Mouse (Mus musculus): ENCODE results near the gene Rptor. TPM values are rescaled to one million over a fixed set of nuclear protein-coding genes. Genes with fewer than 3 reads are reported as not detected.
A peak's percentile ranks its signal among the peaks of the same experiment; 100 is the strongest.

The Rptor gene
- polyA plus RNA-seq, 1 experiment from 2014 or later: 11.6 TPM

- ATAC-seq (ENCODE audit: low read depth): no peak
- Histone ChIP-seq H3K36me3 (ENCODE audit: control insufficient read depth, insufficient read depth, low read length) (no peaks in the 10 kb centered on the region), H3K4me3 (ENCODE audit: low read depth, low read length) (no peak overlapping the region), H3K27ac (replicated peaks; ENCODE audit: low read depth, low read length) (no peak overlapping the region), H3K27me3 (replicated peaks; ENCODE audit: control insufficient read depth, insufficient read depth, low read length) (no peaks in the 10 kb centered on the region), H3K9ac (ENCODE audit: low read depth, low read length) (no peak overlapping the region), H3K4me1 (ENCODE audit: control insufficient read depth, insufficient read depth, low read length) (peaks cover 15% of the 10 kb centered on the region; the same call in 1 of the 2 replicates), H3K9me3 (ENCODE audit: control insufficient read depth, low read length) (no peaks in the 10 kb centered on the region), H3K4me2 (ENCODE audit: low read depth, low read length) (no peak overlapping the region)
- 74% methylated on average over 2 of the region's 2 CpGs for WGBS
- DNase-seq (ENCODE audit: low spot score): no peak
Measured at GRCm38 (mm10) chr11:119680735-119681134, 78.0 kb downstream of the Rptor start.

GRCm38 (mm10) chr11:119682285-119682684, 79.6 kb downstream of the Rptor start:
- no peak overlapping the region for H3K27ac ChIP-seq (replicated peaks; ENCODE audit: low read depth, low read length)
- no peak for ATAC-seq (ENCODE audit: low read depth)
- H3K36me3 ChIP-seq (ENCODE audit: control insufficient read depth, insufficient read depth, low read length): no peaks in the 10 kb centered on the region
- DNase-seq (ENCODE audit: low spot score): no peak
- H3K9ac ChIP-seq (ENCODE audit: low read depth, low read length): no peak overlapping the region
- H3K4me2 ChIP-seq (ENCODE audit: low read depth, low read length): no peak overlapping the region
- peaks cover 22% of the 10 kb centered on the region; the same call in 1 of the 2 replicates for H3K4me1 ChIP-seq (ENCODE audit: control insufficient read depth, insufficient read depth, low read length)
- 78% methylated on average over 2 of the region's 2 CpGs for WGBS
- H3K4me3 ChIP-seq (ENCODE audit: low read depth, low read length): no peak overlapping the region
- no peaks in the 10 kb centered on the region for H3K27me3 ChIP-seq (replicated peaks; ENCODE audit: control insufficient read depth, insufficient read depth, low read length)
- no peaks in the 10 kb centered on the region for H3K9me3 ChIP-seq (ENCODE audit: control insufficient read depth, low read length)

- H3K27me3 ChIP-seq (replicated peaks; ENCODE audit: control insufficient read depth, insufficient read depth, low read length): no peaks in the 10 kb centered on the region
- WGBS: 55% methylated on average over 2 of the region's 2 CpGs
- DNase-seq (ENCODE audit: low spot score) (no peak), ATAC-seq (ENCODE audit: low read depth) (no peak)
- no peak overlapping the region for H3K4me2 ChIP-seq (ENCODE audit: low read depth, low read length)
- no peak overlapping the region for H3K4me3 ChIP-seq (ENCODE audit: low read depth, low read length)
- H3K9me3 ChIP-seq (ENCODE audit: control insufficient read depth, low read length): no peaks in the 10 kb centered on the region
- H3K36me3 ChIP-seq (ENCODE audit: control insufficient read depth, insufficient read depth, low read length): no peaks in the 10 kb centered on the region
- no peak overlapping the region for H3K9ac ChIP-seq (ENCODE audit: low read depth, low read length)
- peaks cover 22% of the 10 kb centered on the region; the same call in 1 of the 2 replicates for H3K4me1 ChIP-seq (ENCODE audit: control insufficient read depth, insufficient read depth, low read length)
- no peak overlapping the region for H3K27ac ChIP-seq (replicated peaks; ENCODE audit: low read depth, low read length)
Measured at GRCm38 (mm10) chr11:119683796-119684195, 81.1 kb downstream of the Rptor start.

GRCm38 (mm10) chr11:119685477-119685876, 82.8 kb downstream of the Rptor start:
- Histone ChIP-seq H3K36me3 (ENCODE audit: control insufficient read depth, insufficient read depth, low read length) (no peaks in the 10 kb centered on the region), H3K9me3 (ENCODE audit: control insufficient read depth, low read length) (no peaks in the 10 kb centered on the region), H3K27ac (replicated peaks; ENCODE audit: low read depth, low read length) (no peak overlapping the region; the same call in 1 of the 2 replicates), H3K4me1 (ENCODE audit: control insufficient read depth, insufficient read depth, low read length) (peaks cover 22% of the 10 kb centered on the region; the same call in 1 of the 2 replicates), H3K27me3 (replicated peaks; ENCODE audit: control insufficient read depth, insufficient read depth, low read length) (no peaks in the 10 kb centered on the region), H3K9ac (ENCODE audit: low read depth, low read length) (no peak overlapping the region), H3K4me2 (ENCODE audit: low read depth, low read length) (no peak overlapping the region), H3K4me3 (ENCODE audit: low read depth, low read length) (no peak overlapping the region)
- DNase-seq (ENCODE audit: low spot score) (peak; percentile 84), ATAC-seq (ENCODE audit: low read depth) (0 out of 2 replicates have a peak, but pooled peaks have one; percentile 32)
- WGBS: 35% methylated on average over 5 of the region's 5 CpGs

GRCm38 (mm10) chr11:119685910-119686659, 83.4 kb downstream of the Rptor start:
- no peaks in the 10 kb centered on the region for H3K9me3 ChIP-seq (ENCODE audit: control insufficient read depth, low read length)
- no peak overlapping the region; the same call in 1 of the 2 replicates for H3K27ac ChIP-seq (replicated peaks; ENCODE audit: low read depth, low read length)
- 71% methylated on average over 2 of the region's 2 CpGs for WGBS
- H3K4me1 ChIP-seq (ENCODE audit: control insufficient read depth, insufficient read depth, low read length): peaks cover 25% of the 10 kb centered on the region; the same call in 1 of the 2 replicates
- H3K27me3 ChIP-seq (replicated peaks; ENCODE audit: control insufficient read depth, insufficient read depth, low read length): no peaks in the 10 kb centered on the region
- no peak overlapping the region for H3K4me3 ChIP-seq (ENCODE audit: low read depth, low read length)
- no peak overlapping the region for H3K4me2 ChIP-seq (ENCODE audit: low read depth, low read length)
- ATAC-seq (ENCODE audit: low read depth) (no peak), DNase-seq (ENCODE audit: low spot score) (no peak)
- H3K36me3 ChIP-seq (ENCODE audit: control insufficient read depth, insufficient read depth, low read length): no peaks in the 10 kb centered on the region
- no peak overlapping the region for H3K9ac ChIP-seq (ENCODE audit: low read depth, low read length)

- ATAC-seq (ENCODE audit: low read depth) (no peak), DNase-seq (ENCODE audit: low spot score) (no peak)
- H3K27ac ChIP-seq (replicated peaks; ENCODE audit: low read depth, low read length): no peak overlapping the region
- H3K9ac ChIP-seq (ENCODE audit: low read depth, low read length): no peak overlapping the region
- no peaks in the 10 kb centered on the region for H3K36me3 ChIP-seq (ENCODE audit: control insufficient read depth, insufficient read depth, low read length)
- 86% methylated on average over 3 of the region's 3 CpGs for WGBS
- H3K27me3 ChIP-seq (replicated peaks; ENCODE audit: control insufficient read depth, insufficient read depth, low read length): no peaks in the 10 kb centered on the region
- no peak overlapping the region for H3K4me2 ChIP-seq (ENCODE audit: low read depth, low read length)
- H3K4me1 ChIP-seq (ENCODE audit: control insufficient read depth, insufficient read depth, low read length): peaks cover 24% of the 10 kb centered on the region; the same call in 1 of the 2 replicates
- H3K4me3 ChIP-seq (ENCODE audit: low read depth, low read length): no peak overlapping the region
- H3K9me3 ChIP-seq (ENCODE audit: control insufficient read depth, low read length): no peaks in the 10 kb centered on the region
Measured at GRCm38 (mm10) chr11:119687316-119687715, 84.6 kb downstream of the Rptor start.

GRCm38 (mm10) chr11:119687966-119688365, 85.3 kb downstream of the Rptor start:
- ATAC-seq (ENCODE audit: low read depth) (no peak), DNase-seq (ENCODE audit: low spot score) (no peak)
- Histone ChIP-seq H3K4me3 (ENCODE audit: low read depth, low read length) (no peak overlapping the region), H3K9me3 (ENCODE audit: control insufficient read depth, low read length) (no peaks in the 10 kb centered on the region), H3K4me1 (ENCODE audit: control insufficient read depth, insufficient read depth, low read length) (peaks cover 22% of the 10 kb centered on the region), H3K4me2 (ENCODE audit: low read depth, low read length) (no peak overlapping the region), H3K27ac (replicated peaks; ENCODE audit: low read depth, low read length) (no peak overlapping the region), H3K36me3 (ENCODE audit: control insufficient read depth, insufficient read depth, low read length) (no peaks in the 10 kb centered on the region), H3K9ac (ENCODE audit: low read depth, low read length) (no peak overlapping the region), H3K27me3 (replicated peaks; ENCODE audit: control insufficient read depth, insufficient read depth, low read length) (no peaks in the 10 kb centered on the region)

GRCm38 (mm10) chr11:119689936-119690335, 87.2 kb downstream of the Rptor start:
- ATAC-seq (ENCODE audit: low read depth) (no peak), DNase-seq (ENCODE audit: low spot score) (no peak)
- Histone ChIP-seq H3K36me3 (ENCODE audit: control insufficient read depth, insufficient read depth, low read length) (no peaks in the 10 kb centered on the region), H3K4me1 (ENCODE audit: control insufficient read depth, insufficient read depth, low read length) (peaks cover 25% of the 10 kb centered on the region), H3K9ac (ENCODE audit: low read depth, low read length) (no peak overlapping the region), H3K4me3 (ENCODE audit: low read depth, low read length) (no peak overlapping the region), H3K4me2 (ENCODE audit: low read depth, low read length) (no peak overlapping the region), H3K27ac (replicated peaks; ENCODE audit: low read depth, low read length) (no peak overlapping the region), H3K9me3 (ENCODE audit: control insufficient read depth, low read length) (no peaks in the 10 kb centered on the region), H3K27me3 (replicated peaks; ENCODE audit: control insufficient read depth, insufficient read depth, low read length) (no peaks in the 10 kb centered on the region)
- WGBS: 77% methylated on average over 3 of the region's 3 CpGs
